Mouse (Mus musculus) urinary bladder, postnatal 4 days (tissue): ENCODE measurements around the gene Skint11.
"Not testable (repeated sequence)": the region's sequence is repeated elsewhere in the genome, so short reads cannot be mapped to it uniquely, and the experiment has no call there.

Experiments used
- DNase-seq, 2 experiments: peaks; one replicate each; pipeline ENCODE4 v3.0.0; 2021 to 2022; ENCODE audit warnings: low spot score in 2 of 2

Gene Skint11

DNA sequence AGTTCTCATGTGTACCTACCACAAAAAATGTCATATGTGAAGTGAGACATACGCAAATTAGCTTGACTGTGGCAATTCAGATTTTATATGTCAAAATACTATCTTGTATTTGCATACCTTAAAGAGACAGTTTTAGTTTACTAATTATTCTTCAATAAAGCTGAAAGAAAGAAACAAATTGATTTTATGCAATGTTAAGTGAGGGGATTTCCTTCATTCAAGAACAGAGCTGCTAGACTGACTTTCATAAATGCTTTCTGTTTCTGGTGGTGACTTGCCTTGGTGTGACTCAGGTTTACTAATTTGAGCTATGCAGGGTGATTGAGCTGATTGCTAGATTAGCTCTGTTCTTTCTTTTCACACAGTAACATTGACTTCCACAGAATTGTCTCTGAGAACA is at the start of gene Skint11:
Gene Skint11 (plus strand): TSS at position 301 of the 400 bp plus-strand sequence.
- no peak for DNase-seq

DNA sequence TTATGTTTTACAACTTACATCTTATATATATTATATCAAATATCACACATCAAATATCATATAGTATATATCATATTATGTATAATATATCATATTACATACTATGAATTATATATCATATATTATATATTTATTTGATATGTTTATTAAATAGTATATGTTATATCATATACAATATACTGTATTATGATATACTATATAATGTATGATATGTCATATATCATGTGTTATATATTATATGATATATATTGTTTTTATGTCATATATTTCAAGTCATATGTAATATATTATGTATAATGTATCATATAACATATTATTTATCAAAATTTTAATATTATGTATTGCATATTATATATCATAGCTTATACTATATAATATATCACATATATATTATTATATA is 2.0 kb upstream of the Skint11 start:
- DNase-seq, result no peak

DNA sequence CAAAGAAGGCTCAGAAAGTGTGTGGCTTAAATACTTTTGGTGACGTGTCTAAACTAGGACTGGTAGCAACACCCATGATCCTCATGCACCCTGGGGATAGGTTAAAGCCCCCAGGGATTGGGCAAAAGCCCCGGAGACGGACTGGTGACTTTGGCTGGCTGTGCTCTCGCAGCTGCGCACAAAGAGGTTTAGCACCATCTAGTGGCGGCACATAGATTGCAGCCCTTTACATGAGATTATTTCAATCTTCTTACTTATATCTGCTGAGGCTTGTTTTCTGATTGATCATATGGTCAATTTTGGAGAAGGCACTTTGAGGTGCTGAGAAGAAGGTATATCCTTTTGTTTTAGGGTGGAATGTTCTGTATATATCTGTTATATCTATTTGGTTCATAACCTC is 9.7 kb downstream of the Skint11 start:
- DNase-seq, result not testable (repeated sequence)

DNA sequence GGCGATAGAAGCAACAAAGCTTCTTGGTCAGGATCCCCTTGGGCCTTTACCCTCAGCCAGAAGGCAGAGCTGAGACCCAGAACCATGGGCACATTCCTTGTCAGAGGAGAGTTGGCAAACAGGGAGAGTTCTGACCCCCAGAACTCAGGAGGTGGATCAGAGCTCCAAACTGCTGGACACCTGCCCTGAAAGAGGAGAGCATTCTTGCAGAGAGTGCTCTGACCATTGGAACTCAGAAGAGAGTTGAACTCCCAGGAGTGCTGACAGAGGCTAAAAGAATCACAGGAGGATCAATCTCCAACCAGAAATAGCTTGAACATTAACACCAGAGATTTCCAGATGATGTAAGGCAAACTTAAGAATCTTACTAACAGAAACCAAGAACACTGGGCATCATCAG is 93.7 kb downstream of the Skint11 start:
- not testable (repeated sequence) for DNase-seq
